Mouse (Mus musculus) A20 (cell line): ENCODE results near the gene Lrrc17.
A peak's percentile ranks its signal among the peaks of the same experiment; 100 is the strongest.
"Not testable (repeated sequence)": the region's sequence is repeated elsewhere in the genome, so short reads cannot be mapped to it uniquely, and the experiment has no call there.

Experiments used
- DNase-seq: peaks from one replicate; pipeline ENCODE4 v3.0.0-alpha.2; 2011; ENCODE audit warnings: low read depth, low spot score

Gene Lrrc17

GRCm38 (mm10) chr5:21532921-21533320, 10.4 kb upstream of the Lrrc17 start:
- DNase-seq: no peak

GRCm38 (mm10) chr5:21542226-21542625, 1.1 kb upstream of the Lrrc17 start:
- no peak for DNase-seq

GRCm38 (mm10) chr5:21544821-21545220, 1.5 kb downstream of the Lrrc17 start:
- DNase-seq: no peak

- DNase-seq: no peak
Measured at GRCm38 (mm10) chr5:21545227-21545626, 1.9 kb downstream of the Lrrc17 start.

GRCm38 (mm10) chr5:21545786-21546185, 2.4 kb downstream of the Lrrc17 start:
- no peak for DNase-seq

- peak; percentile 23 for DNase-seq
Measured at GRCm38 (mm10) chr5:21547005-21547404, 3.6 kb downstream of the Lrrc17 start.

- no peak for DNase-seq
Measured at GRCm38 (mm10) chr5:21553685-21554084, 10.3 kb downstream of the Lrrc17 start.

GRCm38 (mm10) chr5:21554732-21555131, 11.4 kb downstream of the Lrrc17 start:
- no peak for DNase-seq

GRCm38 (mm10) chr5:21556502-21556901, 13.1 kb downstream of the Lrrc17 start:
- DNase-seq: no peak

- DNase-seq: no peak
Measured at GRCm38 (mm10) chr5:21563936-21564335, 20.6 kb downstream of the Lrrc17 start.

- no peak for DNase-seq
Measured at GRCm38 (mm10) chr5:21565392-21566065, 22.2 kb downstream of the Lrrc17 start.

GRCm38 (mm10) chr5:21567784-21568183, 24.4 kb downstream of the Lrrc17 start:
- no peak for DNase-seq

- DNase-seq: no peak
Measured at GRCm38 (mm10) chr5:21572764-21573416, 29.5 kb downstream of the Lrrc17 start.

GRCm38 (mm10) chr5:21574386-21575209, 31.2 kb downstream of the Lrrc17 start:
- no peak for DNase-seq

- no peak for DNase-seq
Measured at GRCm38 (mm10) chr5:21575210-21575550, 31.8 kb downstream of the Lrrc17 start.

GRCm38 (mm10) chr5:21578136-21578535, 34.8 kb downstream of the Lrrc17 start:
- DNase-seq: no peak

- DNase-seq: peak; percentile 70
Measured at GRCm38 (mm10) chr5:21586763-21587162, 43.4 kb downstream of the Lrrc17 start.

- no peak for DNase-seq
Measured at GRCm38 (mm10) chr5:21587683-21588082, 44.3 kb downstream of the Lrrc17 start.

GRCm38 (mm10) chr5:21588220-21588619, 44.9 kb downstream of the Lrrc17 start:
- no peak for DNase-seq

- no peak for DNase-seq
Measured at GRCm38 (mm10) chr5:21592106-21592505, 48.7 kb downstream of the Lrrc17 start.

- DNase-seq: no peak
Measured at GRCm38 (mm10) chr5:21593201-21593709, 49.9 kb downstream of the Lrrc17 start.

- not testable (repeated sequence) for DNase-seq
Measured at GRCm38 (mm10) chr5:21599536-21599935, 56.2 kb downstream of the Lrrc17 start.
